Mouse (Mus musculus) limb, embryonic 13.5 days (tissue): ENCODE data around the gene Pfas. TPM values are rescaled to one million over a fixed set of nuclear protein-coding genes. Genes with fewer than 3 reads are reported as not detected.

Experiments used
- ATAC-seq: fragments of 200-750 bp; cut with Nextera tagmentation; 2 replicates; pipeline ENCODE4 v1.8.0; 2017; ENCODE audit warnings: low read depth, moderate number of reproducible peaks, moderate TSS enrichment; ENCODE audit not compliant: low FRiP score
- H3K27ac ChIP-seq: fragments of 300-500 bp; sonication (generic); 2 replicates; pipeline ENCODE4 v1.5.1; 2015; ENCODE audit warnings: inconsistent platforms, mild to moderate bottlenecking, moderate library complexity
- H3K27me3 ChIP-seq: fragments of 300-500 bp; sonication (generic); 2 replicates; pipeline ENCODE4 v1.6.1; 2015; ENCODE audit warnings: mild to moderate bottlenecking, inconsistent platforms
- H3K36me3 ChIP-seq: fragments of 300-500 bp; sonication (generic); 2 replicates; pipeline ENCODE4 v1.6.1; 2015; ENCODE audit warnings: inconsistent platforms, mild to moderate bottlenecking, moderate library complexity
- H3K4me1 ChIP-seq: fragments of 300-500 bp; sonication (generic); 2 replicates; pipeline ENCODE4 v1.6.1; 2015; ENCODE audit warnings: inconsistent platforms
- H3K4me2 ChIP-seq: fragments of 300-500 bp; sonication (generic); replicated peaks from 2 replicates; pipeline ENCODE4 v1.6.1; 2015; ENCODE audit warnings: inconsistent platforms, mild to moderate bottlenecking, moderate library complexity
- H3K4me3 ChIP-seq: fragments of 300-500 bp; sonication (generic); 2 replicates; pipeline ENCODE4 v1.5.1; 2015; ENCODE audit warnings: moderate library complexity, mild to moderate bottlenecking, inconsistent platforms
- H3K9ac ChIP-seq: fragments of 300-500 bp; sonication (generic); 2 replicates; pipeline ENCODE4 v1.6.1; 2015; ENCODE audit warnings: mild to moderate bottlenecking, inconsistent platforms
- H3K9me3 ChIP-seq: fragments of 300-500 bp; sonication (generic); 2 replicates; pipeline ENCODE4 v1.6.1; 2016; ENCODE audit warnings: inconsistent platforms
- WGBS: fragments of 180-500 bp; shearing (Covaris S2); methylation state at CpG from one replicate; pipeline ENCODE4 v1.1.7; 2015; 5-methylcytosine and 5-hydroxymethylcytosine counted together
- polyA plus RNA-seq: library from polyadenylated mRNA; unstranded; fragments of >200 nt; fragmentation: Nextera tagmentation; extraction: Ambion mirVana; gene quantifications from 2 replicates; pipeline ENCODE4 v1.2.1, GENCODE M21; 2015

Pfas gene
- 39.6 and 40.6 TPM in 2 replicates for polyA plus RNA-seq

- Histone ChIP-seq H3K9me3 (no peaks in the 10 kb centered on the region), H3K4me1 (peaks cover 18% of the 10 kb centered on the region), H3K36me3 (peaks cover 2% of the 10 kb centered on the region), H3K27ac (peak within 1 kb of the TSS; percentile 73), H3K4me3 (peak within 1 kb of the TSS; percentile 74), H3K4me2 (peak within 1 kb of the TSS; percentile 64), H3K27me3 (no peaks in the 10 kb centered on the region), H3K9ac (peak within 1 kb of the TSS; percentile 78)
- 10% methylated on average over 38 of the region's 38 CpGs for WGBS
- ATAC-seq: peak; percentile 89
These were observed at the start of gene Pfas for GRCm38 (mm10) chr11:69008182-69009121. Pfas (minus strand) TSS chr11:69008460.

GRCm38 (mm10) chr11:69053848-69054247 is 45.6 kb upstream of the Pfas start:
- Histone ChIP-seq H3K9me3 (no peaks in the 10 kb centered on the region), H3K4me2 (no peak overlapping the region), H3K4me3 (no peak overlapping the region), H3K4me1 (peaks cover 13% of the 10 kb centered on the region), H3K27ac (no peak overlapping the region), H3K36me3 (peaks cover 39% of the 10 kb centered on the region), H3K9ac (no peak overlapping the region), H3K27me3 (no peaks in the 10 kb centered on the region)
- ATAC-seq: no peak
- 80% methylated on average over 3 of the region's 3 CpGs for WGBS

- no peak overlapping the region for H3K4me3 ChIP-seq
- H3K27ac ChIP-seq: no peak overlapping the region
- WGBS: 82% methylated on average over 2 of the region's 2 CpGs
- no peaks in the 10 kb centered on the region for H3K9me3 ChIP-seq
- no peak overlapping the region for H3K9ac ChIP-seq
- peaks cover 10% of the 10 kb centered on the region for H3K4me1 ChIP-seq
- peaks cover 48% of the 10 kb centered on the region for H3K36me3 ChIP-seq
- H3K27me3 ChIP-seq: no peaks in the 10 kb centered on the region
- ATAC-seq: no peak
- H3K4me2 ChIP-seq: no peak overlapping the region
These were observed 44.7 kb upstream of the Pfas start for GRCm38 (mm10) chr11:69052824-69053421.

- Histone ChIP-seq H3K9me3 (no peaks in the 10 kb centered on the region), H3K4me3 (no peak overlapping the region), H3K27me3 (no peaks in the 10 kb centered on the region), H3K4me2 (no peak overlapping the region), H3K4me1 (peaks cover 21% of the 10 kb centered on the region), H3K27ac (no peak overlapping the region), H3K36me3 (peaks cover 52% of the 10 kb centered on the region), H3K9ac (no peak overlapping the region)
- WGBS: 90% methylated on average over 4 of the region's 4 CpGs
- ATAC-seq: no peak
These were observed 43.5 kb upstream of the Pfas start for GRCm38 (mm10) chr11:69051771-69052170.

- 90% methylated on average over 8 of the region's 8 CpGs for WGBS
- no peaks in the 10 kb centered on the region for H3K9me3 ChIP-seq
- no peak overlapping the region for H3K4me3 ChIP-seq
- H3K27me3 ChIP-seq: no peaks in the 10 kb centered on the region
- H3K27ac ChIP-seq: no peak overlapping the region
- no peak overlapping the region for H3K9ac ChIP-seq
- H3K4me1 ChIP-seq: peaks cover 31% of the 10 kb centered on the region
- H3K36me3 ChIP-seq: peaks cover 52% of the 10 kb centered on the region
- no peak overlapping the region for H3K4me2 ChIP-seq
- no peak for ATAC-seq
These were observed 42.5 kb upstream of the Pfas start for GRCm38 (mm10) chr11:69050748-69051147.

GRCm38 (mm10) chr11:69048151-69048550 is 39.9 kb upstream of the Pfas start:
- Histone ChIP-seq H3K27me3 (no peaks in the 10 kb centered on the region), H3K36me3 (peaks cover 41% of the 10 kb centered on the region), H3K4me1 (peaks cover 32% of the 10 kb centered on the region), H3K27ac (no peak overlapping the region; the same call in 1 of the 2 replicates), H3K9ac (no peak overlapping the region; the same call in 1 of the 2 replicates), H3K4me2 (no peak overlapping the region), H3K4me3 (no peak overlapping the region), H3K9me3 (no peaks in the 10 kb centered on the region)
- no peak for ATAC-seq
- 93% methylated on average over 14 of the region's 14 CpGs for WGBS

GRCm38 (mm10) chr11:69047592-69047991 is 39.3 kb upstream of the Pfas start:
- H3K4me1 ChIP-seq: peaks cover 32% of the 10 kb centered on the region
- peak overlapping the region; percentile 84 for H3K4me3 ChIP-seq
- ATAC-seq: no peak
- WGBS: 89% methylated on average over 12 of the region's 12 CpGs
- H3K9me3 ChIP-seq: no peaks in the 10 kb centered on the region
- peak overlapping the region; percentile 35; the same call in 1 of the 2 replicates for H3K9ac ChIP-seq
- H3K27me3 ChIP-seq: no peaks in the 10 kb centered on the region
- H3K27ac ChIP-seq: no peak overlapping the region
- peak overlapping the region; percentile 93 for H3K4me2 ChIP-seq
- H3K36me3 ChIP-seq: peaks cover 41% of the 10 kb centered on the region

- peak overlapping the region; percentile 93 for H3K4me2 ChIP-seq
- WGBS: 12% methylated on average over 9 of the region's 9 CpGs
- ATAC-seq: no peak
- H3K27me3 ChIP-seq: no peaks in the 10 kb centered on the region
- H3K9ac ChIP-seq: peak overlapping the region; percentile 86
- no peaks in the 10 kb centered on the region for H3K9me3 ChIP-seq
- H3K4me1 ChIP-seq: peaks cover 32% of the 10 kb centered on the region
- H3K27ac ChIP-seq: 0 out of 2 replicates have a peak overlapping the region, but pooled peaks have one; percentile 15
- H3K4me3 ChIP-seq: peak overlapping the region; percentile 84
- peaks cover 37% of the 10 kb centered on the region for H3K36me3 ChIP-seq
These were observed 38.1 kb upstream of the Pfas start for GRCm38 (mm10) chr11:69046395-69046774.

- WGBS: under 1% methylated on average over 54 of the region's 54 CpGs
- peak; percentile 78 for ATAC-seq
- H3K4me3 ChIP-seq: peak within 1 kb of the TSS; percentile 84
These were observed 37.5 kb upstream of the Pfas start, which contains the start of gene Aurkb for GRCm38 (mm10) chr11:69045531-69046394. Aurkb (plus strand) TSS chr11:69045647.

GRCm38 (mm10) chr11:69038173-69038572 is 29.9 kb upstream of the Pfas start:
- ATAC-seq: no peak
- WGBS: 70% methylated on average over 5 of the region's 5 CpGs
- H3K4me2 ChIP-seq: peak overlapping the region; percentile 72

More at GRCm38 (mm10) chr11:69045531-69046394, 37.5 kb upstream of the Pfas start, which contains the start of gene Aurkb:
- peak within 1 kb of the TSS; percentile 82 for H3K27ac ChIP-seq
- peak within 1 kb of the TSS; percentile 86 for H3K9ac ChIP-seq
- H3K4me1 ChIP-seq: peaks cover 32% of the 10 kb centered on the region
- H3K4me2 ChIP-seq: peak within 1 kb of the TSS; percentile 93
- H3K36me3 ChIP-seq: peaks cover 32% of the 10 kb centered on the region
- H3K9me3 ChIP-seq: no peaks in the 10 kb centered on the region
- no peaks in the 10 kb centered on the region for H3K27me3 ChIP-seq

More at GRCm38 (mm10) chr11:69038173-69038572, 29.9 kb upstream of the Pfas start:
- Histone ChIP-seq H3K27ac (no peak overlapping the region), H3K4me3 (peak overlapping the region; percentile 10; the same call in 1 of the 2 replicates), H3K9me3 (no peaks in the 10 kb centered on the region), H3K4me1 (peaks cover 25% of the 10 kb centered on the region), H3K9ac (no peak overlapping the region), H3K36me3 (peaks cover 31% of the 10 kb centered on the region), H3K27me3 (no peaks in the 10 kb centered on the region)
